Mouse (Mus musculus): ENCODE results near the gene Zdhhc12.

DNA sequence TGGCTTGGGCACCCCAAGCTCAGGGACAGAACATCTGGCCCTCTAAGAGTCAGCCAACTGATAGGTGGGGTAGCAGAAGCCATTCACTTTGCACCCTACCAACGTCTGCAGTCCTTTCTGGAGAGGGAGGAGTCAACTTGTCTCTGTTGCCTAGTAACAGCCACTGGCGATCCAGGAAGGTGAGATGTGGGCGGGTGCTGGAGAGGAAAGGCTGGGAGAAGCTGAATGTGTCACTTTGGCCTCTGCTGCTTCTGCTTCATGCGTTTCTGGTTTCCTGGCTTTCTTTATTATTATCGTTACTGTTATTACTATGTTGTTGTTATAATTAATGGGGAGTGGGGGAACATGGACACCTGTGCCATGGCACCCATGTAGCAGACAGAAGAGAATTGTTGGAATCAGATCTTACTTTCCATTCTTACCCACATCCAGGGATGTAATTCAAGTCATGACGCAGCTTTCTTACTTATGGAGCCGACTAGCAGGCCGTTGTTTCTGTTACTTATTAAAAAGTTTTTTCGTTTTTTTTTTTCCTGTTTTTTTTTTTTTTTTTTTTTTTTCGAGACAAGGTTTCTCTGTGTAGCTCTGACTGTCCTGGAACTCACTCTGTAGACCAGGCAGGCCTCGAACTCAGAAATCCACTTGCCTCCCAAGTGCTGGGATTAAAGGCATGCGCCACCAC lies 36.1 kb downstream of the Zdhhc12 start, which contains the start of gene Set:
- TF ChIP-seq GATA1 (IDR thresholded peaks at IDR 0.05; ENCODE audit: low read length) (no peak), TAL1 (IDR thresholded peaks at IDR 0.05; ENCODE audit: low read length) (no peak)
